Mouse (Mus musculus) frontal cortex, adult (tissue): ENCODE data around the gene Clasp2.
"Not testable (repeated sequence)": the region's sequence is repeated elsewhere in the genome, so short reads cannot be mapped to it uniquely, and the experiment has no call there.

Experiments
- ATAC-seq: cut with Nextera tagmentation; 2 replicates; pipeline ENCODE4 v1.9.2; 2017; ENCODE audit warnings: mild to moderate bottlenecking, moderate library complexity, mixed read lengths; ENCODE audit not compliant: low TSS enrichment

The Clasp2 gene

DNA sequence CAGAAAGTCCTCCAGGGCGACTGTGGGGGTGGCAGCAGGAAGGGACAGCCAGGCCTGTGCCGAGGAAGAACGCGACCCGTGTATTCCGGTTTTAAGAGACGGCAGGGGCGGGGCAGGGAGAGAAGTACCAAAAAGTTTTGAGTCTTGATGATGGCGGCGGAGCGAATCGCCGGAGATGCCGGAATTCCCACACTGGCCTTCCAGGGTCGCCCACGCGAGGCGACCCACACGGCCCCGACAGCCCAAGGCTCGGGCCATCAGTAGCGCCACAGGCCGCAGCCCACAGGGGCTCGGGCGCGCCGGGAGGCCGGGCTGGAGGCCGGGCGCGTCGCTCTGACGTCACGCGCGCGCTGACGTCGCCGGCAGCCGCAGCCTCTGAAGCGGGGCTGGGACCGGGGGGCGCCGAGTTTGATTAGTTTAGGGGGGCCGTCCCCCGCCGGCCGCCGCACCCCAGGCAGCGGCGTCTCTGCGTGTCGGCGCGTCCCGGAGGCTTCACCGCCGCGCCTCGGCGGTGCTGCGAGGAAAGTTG is at the start of gene Clasp2:
Clasp2 (plus strand) TSS at position 366 of the 529 bp plus-strand sequence.
- ATAC-seq = peak; percentile 95

- ATAC-seq = no peak
These were observed 39.7 kb upstream of the Clasp2 start for GRCm38 (mm10) chr9:113701441-113702160.

DNA sequence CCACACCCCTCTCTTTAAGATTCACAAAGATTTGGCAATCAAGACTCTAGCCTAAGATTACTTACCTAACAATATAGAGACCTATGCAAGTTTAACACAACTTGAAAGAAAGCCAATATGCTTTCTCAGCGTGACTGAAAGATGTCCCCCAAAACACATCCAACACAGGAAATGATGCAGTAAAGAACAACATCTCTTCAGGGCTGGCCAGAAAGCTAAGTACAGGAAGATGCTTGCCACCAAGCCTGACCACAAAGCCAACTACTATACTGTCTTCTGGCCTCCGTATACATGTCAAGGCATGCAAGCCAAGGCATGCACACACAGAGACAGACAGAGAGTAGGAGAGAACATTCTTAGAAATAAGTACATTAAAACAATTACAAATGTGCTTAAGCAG is 35.2 kb upstream of the Clasp2 start:
- no peak for ATAC-seq

GRCm38 (mm10) chr9:113706841-113707240 is 34.4 kb upstream of the Clasp2 start:
- ATAC-seq = no peak

GRCm38 (mm10) chr9:113707481-113708360 is 33.6 kb upstream of the Clasp2 start, which contains the start of gene Pdcd6ip:
Gene Pdcd6ip (minus strand): TSS chr9:113708259.
- ATAC-seq = peak; percentile 88

- no peak for ATAC-seq
These were observed 32.7 kb upstream of the Clasp2 start for GRCm38 (mm10) chr9:113708361-113709280.

DNA sequence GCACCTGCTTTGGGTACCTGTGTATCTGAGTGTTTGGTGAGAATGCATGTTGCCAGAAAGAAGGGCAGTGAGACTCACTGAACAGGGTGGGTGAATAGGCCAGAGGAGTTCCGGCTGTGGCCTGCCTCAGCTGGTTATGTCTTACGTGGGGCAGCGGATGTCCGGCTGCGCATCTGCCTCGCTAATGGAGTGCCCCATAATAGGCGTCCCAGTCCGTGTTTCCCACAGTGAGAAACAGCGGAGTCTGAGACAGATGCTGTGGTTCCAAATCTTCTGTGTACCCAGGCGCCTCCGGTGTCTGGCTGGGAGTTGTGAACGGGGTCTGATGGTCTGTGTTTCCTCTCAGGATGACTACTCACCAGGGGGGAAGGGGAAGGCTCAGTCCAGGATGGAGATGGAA is 30.4 kb upstream of the Clasp2 start:
- no peak for ATAC-seq

- ATAC-seq = peak; percentile 79
These were observed 22.2 kb upstream of the Clasp2 start for GRCm38 (mm10) chr9:113719063-113719462.

GRCm38 (mm10) chr9:113724646-113725045 is 16.6 kb upstream of the Clasp2 start:
- no peak for ATAC-seq

GRCm38 (mm10) chr9:113725609-113726008 is 15.7 kb upstream of the Clasp2 start:
- not testable (repeated sequence) for ATAC-seq

DNA sequence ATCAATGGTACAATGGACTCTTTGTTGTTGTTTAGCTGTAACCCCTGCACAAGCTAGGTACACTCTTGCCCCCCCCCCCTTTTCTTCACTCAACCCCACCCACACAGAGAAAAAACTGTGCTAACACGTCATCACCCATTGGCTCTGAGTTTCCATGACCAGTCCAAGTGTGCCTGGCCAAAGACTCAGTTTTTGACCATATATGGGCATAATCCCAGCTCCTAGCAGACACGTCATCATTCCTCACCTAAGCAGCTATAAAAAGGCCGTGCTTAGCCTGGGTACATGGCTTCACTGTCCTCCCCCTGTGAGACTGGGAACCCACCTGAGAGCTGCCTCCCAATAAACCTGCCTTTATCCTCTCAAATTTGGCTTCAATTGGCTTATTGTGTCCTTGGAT is 15.1 kb upstream of the Clasp2 start:
- ATAC-seq = no peak

DNA sequence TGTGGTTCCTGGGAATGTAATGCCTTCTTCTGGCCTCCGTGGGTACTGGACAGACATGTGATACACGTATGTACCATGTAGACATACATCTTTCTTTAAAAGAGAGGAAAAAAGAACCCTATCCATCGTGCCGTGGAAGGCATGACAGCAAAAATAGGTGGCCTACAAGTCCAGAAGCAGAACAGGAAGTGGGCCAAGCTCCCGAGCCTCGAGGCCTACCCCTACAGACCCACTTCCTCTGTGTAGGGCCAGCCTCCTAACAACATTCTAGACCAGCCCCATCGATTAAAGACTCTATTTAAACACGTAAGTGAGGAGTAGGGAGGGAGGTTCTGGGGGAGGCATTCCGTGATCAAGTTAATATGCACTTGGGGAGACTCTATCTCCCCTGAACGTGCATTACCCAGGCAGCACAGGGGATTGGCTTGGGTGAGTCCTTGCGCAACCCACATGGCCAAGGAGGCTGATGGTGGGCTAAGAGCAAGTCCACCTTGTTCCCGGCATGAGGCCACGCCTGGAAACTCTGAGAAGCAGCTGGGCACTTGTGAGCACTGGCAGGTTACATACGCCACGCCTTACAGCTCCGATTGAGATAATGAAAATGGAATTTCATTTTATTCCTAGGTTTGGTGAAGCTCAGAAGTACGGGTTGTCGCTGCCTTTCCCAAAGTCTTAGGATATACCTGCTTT is 14.1 kb upstream of the Clasp2 start:
- no peak for ATAC-seq

DNA sequence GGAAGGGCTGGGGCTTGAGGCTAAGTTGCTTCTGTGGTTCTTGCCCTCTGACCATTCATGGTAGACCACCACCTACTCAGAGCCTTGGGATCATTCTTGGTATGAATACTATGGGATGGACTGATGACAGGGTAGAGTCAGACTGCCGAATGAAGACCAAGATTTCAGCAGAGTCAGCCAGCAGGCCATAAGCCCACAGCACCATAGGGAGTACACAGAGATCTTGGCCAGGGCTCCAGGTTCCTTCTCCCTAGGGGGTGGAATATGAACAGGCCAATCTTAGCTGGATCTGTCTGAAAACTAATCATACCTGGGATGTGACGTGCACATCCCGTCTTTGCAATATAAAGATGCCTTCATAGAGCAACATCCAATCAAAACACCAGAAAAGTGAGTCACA is 9.7 kb upstream of the Clasp2 start:
- no peak for ATAC-seq

GRCm38 (mm10) chr9:113735920-113736319 is 5.4 kb upstream of the Clasp2 start:
- no peak for ATAC-seq

DNA sequence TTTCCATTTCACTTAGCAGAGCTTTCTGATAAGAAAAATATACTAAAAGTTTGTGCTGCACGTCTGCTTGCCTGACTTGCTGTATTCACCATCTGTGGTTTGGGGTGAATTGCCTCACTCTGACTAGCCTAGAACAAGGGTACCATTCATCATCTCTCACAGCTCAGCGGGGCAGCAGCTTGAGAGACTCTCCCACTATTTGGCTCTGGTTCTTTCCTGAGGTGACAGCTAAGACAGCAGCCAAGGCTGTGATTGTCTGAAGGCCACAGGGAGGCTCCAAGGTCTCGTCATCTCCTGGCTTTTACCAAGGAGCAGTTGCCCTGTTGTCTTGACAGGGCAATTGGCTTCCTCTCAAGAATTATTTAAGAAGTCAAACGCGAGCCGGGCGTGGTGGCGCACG is 3.3 kb upstream of the Clasp2 start:
- no peak for ATAC-seq

DNA sequence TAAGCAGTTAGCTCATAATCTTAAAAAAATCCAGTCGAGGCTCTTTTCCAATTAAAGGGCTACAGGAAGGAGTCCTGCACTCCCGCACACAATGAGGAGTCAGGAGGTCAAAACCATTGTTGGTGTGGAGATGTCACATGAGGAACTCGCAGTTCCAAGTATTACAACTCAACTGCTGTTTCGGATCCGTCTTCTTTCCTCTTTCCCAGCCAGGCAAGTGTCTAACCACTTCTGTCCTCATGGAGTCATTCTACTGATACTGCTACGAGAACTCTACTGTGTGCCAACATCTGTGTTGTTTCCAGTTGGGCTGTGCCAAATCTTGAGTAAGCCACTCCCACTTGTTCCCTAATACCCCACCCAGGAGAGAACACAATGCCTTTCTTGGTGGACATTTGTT is 2.3 kb upstream of the Clasp2 start:
- no peak for ATAC-seq

DNA sequence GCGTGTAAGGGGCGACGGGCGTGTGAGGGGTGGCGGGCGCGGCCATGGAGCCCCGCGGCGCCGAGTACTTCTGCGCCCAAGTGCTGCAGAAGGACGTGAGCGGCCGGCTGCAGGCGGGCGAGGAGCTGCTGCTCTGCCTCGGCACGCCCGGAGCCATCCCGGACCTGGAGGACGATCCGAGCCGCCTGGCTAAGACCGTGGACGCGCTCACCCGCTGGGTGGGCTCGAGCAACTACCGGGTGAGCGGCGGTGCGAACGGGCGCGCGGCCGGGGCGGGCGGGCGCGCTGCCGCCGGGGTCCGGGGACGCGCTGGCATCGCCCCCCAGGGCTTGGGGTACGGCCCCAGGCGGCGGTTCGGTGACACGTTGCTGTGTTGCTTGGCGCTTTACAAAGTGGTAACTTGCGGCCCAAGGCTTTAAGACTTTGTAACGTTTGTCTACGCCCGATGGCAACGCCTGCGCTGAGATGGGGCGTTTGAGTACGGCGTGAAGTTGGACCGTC is 414 bp downstream of the Clasp2 start:
- peak; percentile 60 for ATAC-seq

DNA sequence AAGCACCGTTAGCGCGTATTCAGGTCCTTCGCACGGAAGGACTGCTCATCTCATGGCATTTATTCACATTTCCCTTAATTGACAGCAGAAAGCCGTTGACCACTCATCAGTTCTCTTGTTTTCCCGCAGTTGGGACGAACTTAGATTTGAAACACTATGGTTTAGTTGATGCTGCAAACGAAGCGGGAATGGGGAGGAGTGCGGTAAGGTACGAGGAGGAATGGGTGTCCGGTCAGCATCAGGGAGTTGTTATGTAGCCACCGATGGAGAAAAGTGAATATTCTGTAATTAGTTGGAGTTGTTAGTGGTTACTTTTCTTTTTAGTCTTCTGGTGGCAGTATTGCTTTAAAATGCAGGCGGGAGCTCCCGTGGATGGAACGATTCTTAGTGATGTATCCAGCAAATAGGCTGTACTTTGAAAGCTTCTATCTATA is 1.1 kb downstream of the Clasp2 start:
- peak; percentile 45; the same call in 1 of the 2 replicates for ATAC-seq

GRCm38 (mm10) chr9:113743291-113743690 is 2.0 kb downstream of the Clasp2 start:
- no peak for ATAC-seq

DNA sequence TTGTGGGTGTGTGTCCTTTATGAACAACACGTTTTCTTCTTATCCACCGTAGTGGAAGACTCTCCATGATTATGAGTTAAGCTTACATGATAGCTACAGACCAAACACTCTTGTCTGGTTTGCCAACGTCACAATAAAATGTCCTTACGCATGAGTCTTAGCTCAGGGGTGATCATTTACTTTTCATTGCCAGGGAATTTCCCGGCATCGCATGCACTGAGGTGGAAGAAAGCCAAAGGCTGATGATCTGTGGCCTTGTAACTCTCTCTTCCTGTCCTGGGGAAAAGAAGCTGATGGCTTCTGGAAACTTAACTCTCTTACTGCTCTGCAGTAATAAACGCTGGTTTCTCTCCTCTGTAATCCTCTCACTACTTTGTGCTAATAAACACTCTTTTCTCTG is 8.1 kb downstream of the Clasp2 start:
- no peak for ATAC-seq
